Mouse (Mus musculus) embryo, embryonic 11.5 days (tissue): ENCODE measurements around the gene Atp2c1.

Experiments
- DNase-seq: peaks from one replicate; pipeline ENCODE4 v3.0.0-alpha.2; 2012; ENCODE audit warnings: low read depth, low spot score

Atp2c1 gene

GRCm38 (mm10) chr9:105488363-105488762 is 38.8 kb downstream of the Atp2c1 start:
- DNase-seq, result no peak

GRCm38 (mm10) chr9:105484338-105485084 is 42.6 kb downstream of the Atp2c1 start:
- no peak for DNase-seq

- DNase-seq, result no peak
Observed at GRCm38 (mm10) chr9:105483880-105484279, 43.2 kb downstream of the Atp2c1 start.

GRCm38 (mm10) chr9:105482715-105483510 is 44.2 kb downstream of the Atp2c1 start:
- no peak for DNase-seq

GRCm38 (mm10) chr9:105482070-105482469 is 45.0 kb downstream of the Atp2c1 start:
- no peak for DNase-seq

- DNase-seq, result no peak
Observed at GRCm38 (mm10) chr9:105476134-105476533, 51.0 kb downstream of the Atp2c1 start.

GRCm38 (mm10) chr9:105474910-105475309 is 52.2 kb downstream of the Atp2c1 start:
- DNase-seq, result no peak

GRCm38 (mm10) chr9:105467787-105468186 is 59.3 kb downstream of the Atp2c1 start:
- DNase-seq, result no peak

- no peak for DNase-seq
Observed at GRCm38 (mm10) chr9:105461496-105461895, 65.6 kb downstream of the Atp2c1 start.

- no peak for DNase-seq
Observed at GRCm38 (mm10) chr9:105459032-105459431, 68.1 kb downstream of the Atp2c1 start.

- no peak for DNase-seq
Observed at GRCm38 (mm10) chr9:105408549-105408948, 118.6 kb downstream of the Atp2c1 start.

GRCm38 (mm10) chr9:105395218-105395627 is 131.9 kb downstream of the Atp2c1 start, which contains the start of the genes Aste1 and Nek11:
Gene Aste1, plus strand, starts transcription at chr9:105395392.
Gene Nek11, minus strand, starts transcription at chr9:105395524.
- DNase-seq, result peak; percentile 89

GRCm38 (mm10) chr9:105394720-105395119 is 132.4 kb downstream of the Atp2c1 start:
- no peak for DNase-seq

GRCm38 (mm10) chr9:105390616-105391015 is 136.5 kb downstream of the Atp2c1 start:
- no peak for DNase-seq

- DNase-seq, result peak; percentile 41
Observed at GRCm38 (mm10) chr9:105389289-105389688, 137.8 kb downstream of the Atp2c1 start.

- no peak for DNase-seq
Observed at GRCm38 (mm10) chr9:105387403-105387802, 139.7 kb downstream of the Atp2c1 start.

- DNase-seq, result no peak
Observed at GRCm38 (mm10) chr9:105379533-105380145, 147.5 kb downstream of the Atp2c1 start.

GRCm38 (mm10) chr9:105377622-105378021 is 149.5 kb downstream of the Atp2c1 start:
- no peak for DNase-seq

- no peak for DNase-seq
Observed at GRCm38 (mm10) chr9:105376954-105377530, 150.1 kb downstream of the Atp2c1 start.

- DNase-seq, result no peak
Observed at GRCm38 (mm10) chr9:105376411-105376810, 150.7 kb downstream of the Atp2c1 start.

- no peak for DNase-seq
Observed at GRCm38 (mm10) chr9:105374361-105374760, 152.8 kb downstream of the Atp2c1 start.

- no peak for DNase-seq
Observed at GRCm38 (mm10) chr9:105368605-105369004, 158.5 kb downstream of the Atp2c1 start.
